Mouse (Mus musculus) neural tube, embryonic 15.5 days (tissue): Measurements from ENCODE around the gene Ms4a14. TPM values are rescaled to one million over a fixed set of nuclear protein-coding genes. Genes with fewer than 3 reads are reported as not detected.
"Not testable (repeated sequence)": the region's sequence is repeated elsewhere in the genome, so short reads cannot be mapped to it uniquely, and the experiment has no call there.

Source experiments
- ATAC-seq: fragments of 200-750 bp; cut with Nextera tagmentation; 2 replicates; pipeline ENCODE4 v1.8.0; 2017; ENCODE audit warnings: mild to moderate bottlenecking, moderate TSS enrichment, moderate library complexity; ENCODE audit not compliant: low FRiP score
- H3K27ac ChIP-seq: fragments of 300-500 bp; sonication (generic); replicated peaks from 2 replicates; pipeline ENCODE4 v1.5.1; 2015; ENCODE audit warnings: mild to moderate bottlenecking, inconsistent platforms
- H3K27me3 ChIP-seq: fragments of 300-500 bp; sonication (generic); replicated peaks from 2 replicates; pipeline ENCODE4 v1.6.1; 2015; ENCODE audit warnings: inconsistent platforms
- H3K36me3 ChIP-seq: fragments of 300-500 bp; sonication (generic); 2 replicates; pipeline ENCODE4 v1.6.1; 2015; ENCODE audit warnings: inconsistent platforms
- H3K4me1 ChIP-seq: fragments of 300-500 bp; sonication (generic); 2 replicates; pipeline ENCODE4 v1.6.1; 2015; ENCODE audit warnings: inconsistent platforms
- H3K4me2 ChIP-seq: fragments of 300-500 bp; sonication (generic); 2 replicates; pipeline ENCODE4 v1.6.1; 2015; ENCODE audit warnings: inconsistent platforms, mild to moderate bottlenecking, moderate library complexity
- H3K4me3 ChIP-seq: fragments of 300-500 bp; sonication (generic); replicated peaks from 2 replicates; pipeline ENCODE4 v1.5.1; 2015; ENCODE audit warnings: mild to moderate bottlenecking, inconsistent platforms
- H3K9ac ChIP-seq: fragments of 300-500 bp; sonication (generic); replicated peaks from 2 replicates; pipeline ENCODE4 v1.6.1; 2015; ENCODE audit warnings: mild to moderate bottlenecking, inconsistent platforms
- H3K9me3 ChIP-seq: fragments of 300-500 bp; sonication (generic); replicated peaks from 2 replicates; pipeline ENCODE4 v1.6.1; 2016; ENCODE audit warnings: inconsistent platforms
- WGBS: fragments of 180-500 bp; shearing (Covaris S2); methylation state at CpG from one replicate; pipeline ENCODE4 v1.1.7; 2015; ENCODE audit warnings: mixed read lengths; 5-methylcytosine and 5-hydroxymethylcytosine counted together
- polyA plus RNA-seq: library from polyadenylated mRNA; unstranded; fragments of >200 nt; fragmentation: Nextera tagmentation; extraction: Ambion mirVana; gene quantifications from 2 replicates; pipeline ENCODE4 v1.2.1, GENCODE M21; 2015

Gene Ms4a14
- polyA plus RNA-seq, 1 experiment from 2014 or later = 0.05 TPM

- H3K4me3 ChIP-seq, H3K9ac ChIP-seq, H3K27ac ChIP-seq, H3K4me1 ChIP-seq, H3K27me3 ChIP-seq, H3K4me2 ChIP-seq, H3K9me3 ChIP-seq, ATAC-seq, H3K36me3 ChIP-seq: not testable (repeated sequence)
- WGBS = 51% methylated on average over 4 of the region's 4 CpGs
Observed at GRCm38 (mm10) chr19:11299529-11299928, 14.7 kb downstream of the Ms4a14 start.

- WGBS = 56% methylated on average over 2 of the region's 2 CpGs
- Histone ChIP-seq H3K9me3 (no peaks in the 10 kb centered on the region), H3K4me1 (no peaks in the 10 kb centered on the region), H3K9ac (no peak overlapping the region), H3K4me3 (no peak overlapping the region), H3K27me3 (no peaks in the 10 kb centered on the region), H3K27ac (no peak overlapping the region), H3K36me3 (no peaks in the 10 kb centered on the region), H3K4me2 (no peak overlapping the region)
- ATAC-seq = no peak
Observed at GRCm38 (mm10) chr19:11298939-11299338, 15.3 kb downstream of the Ms4a14 start.

- H3K4me3 ChIP-seq = peak overlapping the region; percentile 39; the same call in 1 of the 2 replicates
Observed at GRCm38 (mm10) chr19:11293616-11294015, 20.6 kb downstream of the Ms4a14 start.

GRCm38 (mm10) chr19:11292990-11293389 is 21.3 kb downstream of the Ms4a14 start:
- WGBS = 20% methylated on average over 12 of the region's 12 CpGs
- no peaks in the 10 kb centered on the region for H3K9me3 ChIP-seq
- no peak overlapping the region for H3K27ac ChIP-seq
- H3K4me1 ChIP-seq = no peaks in the 10 kb centered on the region
- H3K36me3 ChIP-seq = no peaks in the 10 kb centered on the region
- H3K27me3 ChIP-seq = no peaks in the 10 kb centered on the region
- H3K4me2 ChIP-seq = peak overlapping the region; percentile 51
- H3K9ac ChIP-seq = no peak overlapping the region
- peak overlapping the region; percentile 39 for H3K4me3 ChIP-seq
- ATAC-seq = no peak

More at GRCm38 (mm10) chr19:11293616-11294015, 20.6 kb downstream of the Ms4a14 start:
- not testable (repeated sequence) for ATAC-seq, H3K4me1 ChIP-seq, H3K9ac ChIP-seq, H3K27ac ChIP-seq, H3K36me3 ChIP-seq, H3K9me3 ChIP-seq, H3K27me3 ChIP-seq
- 24% methylated on average over 3 of the region's 3 CpGs for WGBS
- peak overlapping the region; percentile 51 for H3K4me2 ChIP-seq

GRCm38 (mm10) chr19:11283773-11284172 is 30.5 kb downstream of the Ms4a14 start, which contains the start of gene Ms4a5:
Gene Ms4a5, minus strand, starts transcription at chr19:11283873.
- Histone ChIP-seq H3K9ac (no peak within 1 kb of the TSS), H3K27ac (no peak within 1 kb of the TSS), H3K4me2 (no peak within 1 kb of the TSS), H3K27me3 (no peaks in the 10 kb centered on the region), H3K4me3 (no peak within 1 kb of the TSS), H3K9me3 (no peaks in the 10 kb centered on the region), H3K36me3 (no peaks in the 10 kb centered on the region), H3K4me1 (no peaks in the 10 kb centered on the region)
- WGBS = 90% methylated on average over 2 of the region's 2 CpGs
- no peak for ATAC-seq

GRCm38 (mm10) chr19:11280223-11280622 is 34.0 kb downstream of the Ms4a14 start:
- 85% methylated on average over 3 of the region's 3 CpGs for WGBS
- Histone ChIP-seq H3K9ac (no peak overlapping the region), H3K4me3 (no peak overlapping the region), H3K4me2 (no peak overlapping the region), H3K36me3 (no peaks in the 10 kb centered on the region), H3K9me3 (no peaks in the 10 kb centered on the region), H3K4me1 (no peaks in the 10 kb centered on the region), H3K27me3 (no peaks in the 10 kb centered on the region), H3K27ac (no peak overlapping the region)
- ATAC-seq = no peak

GRCm38 (mm10) chr19:11276431-11276830 is 37.8 kb downstream of the Ms4a14 start:
- H3K4me3 ChIP-seq = no peak overlapping the region
- no peak overlapping the region for H3K9ac ChIP-seq
- no peak for ATAC-seq
- H3K4me1 ChIP-seq = no peaks in the 10 kb centered on the region
- H3K4me2 ChIP-seq = no peak overlapping the region
- WGBS = 60% methylated on average over 5 of the region's 5 CpGs
- H3K36me3 ChIP-seq = no peaks in the 10 kb centered on the region
- H3K27me3 ChIP-seq = no peaks in the 10 kb centered on the region
- H3K9me3 ChIP-seq = no peaks in the 10 kb centered on the region
- H3K27ac ChIP-seq = no peak overlapping the region

- Histone ChIP-seq H3K27ac (no peak overlapping the region), H3K9ac (no peak overlapping the region), H3K36me3 (no peaks in the 10 kb centered on the region), H3K27me3 (no peaks in the 10 kb centered on the region), H3K9me3 (no peaks in the 10 kb centered on the region), H3K4me3 (no peak overlapping the region), H3K4me2 (no peak overlapping the region), H3K4me1 (no peaks in the 10 kb centered on the region)
- WGBS = 85% methylated on average over 4 of the region's 4 CpGs
- ATAC-seq = no peak
Observed at GRCm38 (mm10) chr19:11266956-11267355, 47.3 kb downstream of the Ms4a14 start.

- Histone ChIP-seq H3K9ac (no peak within 1 kb of the TSS), H3K36me3 (no peaks in the 10 kb centered on the region), H3K27ac (no peak within 1 kb of the TSS), H3K4me1 (no peaks in the 10 kb centered on the region), H3K4me2 (no peak within 1 kb of the TSS), H3K4me3 (no peak within 1 kb of the TSS), H3K9me3 (no peaks in the 10 kb centered on the region), H3K27me3 (no peaks in the 10 kb centered on the region)
- ATAC-seq = no peak
- 81% methylated on average over 8 of the region's 8 CpGs for WGBS
Observed at GRCm38 (mm10) chr19:11266052-11266845, 48.0 kb downstream of the Ms4a14 start, which contains the start of gene Ms4a1. Gene Ms4a1, minus strand, starts transcription at chr19:11266241.

- Histone ChIP-seq H3K4me3 (no peak overlapping the region), H3K4me1 (no peaks in the 10 kb centered on the region), H3K4me2 (no peak overlapping the region), H3K27me3 (no peaks in the 10 kb centered on the region), H3K36me3 (no peaks in the 10 kb centered on the region), H3K27ac (no peak overlapping the region), H3K9me3 (no peaks in the 10 kb centered on the region), H3K9ac (no peak overlapping the region)
- 93% methylated on average over 9 of the region's 9 CpGs for WGBS
- ATAC-seq = no peak
Observed at GRCm38 (mm10) chr19:11264602-11265185, 49.6 kb downstream of the Ms4a14 start.

- Histone ChIP-seq H3K9ac (no peak overlapping the region), H3K27ac (no peak overlapping the region), H3K4me1 (no peaks in the 10 kb centered on the region), H3K4me3 (no peak overlapping the region), H3K27me3 (no peaks in the 10 kb centered on the region), H3K36me3 (no peaks in the 10 kb centered on the region), H3K4me2 (no peak overlapping the region), H3K9me3 (no peaks in the 10 kb centered on the region)
- 88% methylated on average over 3 of the region's 3 CpGs for WGBS
- ATAC-seq = no peak
Observed at GRCm38 (mm10) chr19:11263549-11263948, 50.7 kb downstream of the Ms4a14 start.

GRCm38 (mm10) chr19:11262932-11263331 is 51.3 kb downstream of the Ms4a14 start:
- not testable (repeated sequence) for H3K27me3 ChIP-seq, H3K4me2 ChIP-seq, H3K9me3 ChIP-seq, H3K4me3 ChIP-seq, H3K9ac ChIP-seq, H3K4me1 ChIP-seq, ATAC-seq, H3K27ac ChIP-seq, H3K36me3 ChIP-seq
- 75% methylated on average over 4 of the region's 4 CpGs for WGBS
